In the genomic region with DNA sequence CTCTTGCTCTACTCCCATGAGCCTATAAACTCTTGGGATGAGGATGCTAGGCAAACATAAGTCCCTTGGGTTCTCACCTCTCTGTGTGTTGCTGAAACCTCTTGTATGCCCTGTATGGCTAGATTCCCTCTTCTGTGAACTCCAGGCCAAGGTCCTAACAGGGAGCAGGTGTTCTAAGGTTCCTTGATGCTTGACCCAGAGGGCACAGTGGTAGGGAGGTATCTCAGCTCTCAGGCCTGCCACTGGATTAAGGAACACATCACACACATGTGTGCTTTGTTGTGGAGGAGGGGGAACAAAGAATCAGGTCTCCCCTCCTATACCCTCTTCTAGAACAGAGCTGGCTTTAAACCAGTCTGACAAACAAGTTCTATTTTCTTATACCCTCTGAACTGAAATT, we compare ENCODE assay signal across 8 mouse cellular contexts. TPM values are rescaled to one million over a fixed set of nuclear protein-coding genes. Genes with fewer than 3 reads are reported as not detected.
DNase-seq lines count a peak whose midpoint lies in the region; ATAC-seq and TF ChIP-seq lines count a peak whose summit lies in the region.

Gene Dnal4, minus strand, starts transcription at position 101 of the 400 bp plus-strand sequence.

- no peak for ATAC-seq in forebrain, embryonic 16.5 days
- ATAC-seq in neural tube, embryonic 14.5 days (ENCODE audit: low read depth) = no peak

- H3K27ac ChIP-seq in ES-E14 (ENCODE audit: insufficient read depth, low read depth, low read length, poor library complexity, severe bottlenecking) = no peak within 1 kb of the TSS
- H3K27ac ChIP-seq in forebrain, embryonic 16.5 days (ENCODE audit: low read length) = no peak within 1 kb of the TSS
- H3K27ac ChIP-seq in neural tube, embryonic 14.5 days (ENCODE audit: low read depth, low read length) = no peak within 1 kb of the TSS

- intact Hi-C loops in gastrocnemius, postnatal 36 days (cut with DNase I) = no loop called here

- H3K4me3 ChIP-seq in ES-E14 (ENCODE audit: insufficient read depth in 1 of 2, low read depth in 1 of 2, low read length in 2 of 2, poor library complexity in 1 of 2, severe bottlenecking in 1 of 2) = no peak within 1 kb of the TSS
- H3K4me3 ChIP-seq in forebrain, embryonic 16.5 days (replicated peaks; ENCODE audit: low read length) = no peak within 1 kb of the TSS
- H3K4me3 ChIP-seq in neural tube, embryonic 14.5 days (ENCODE audit: low read depth, low read length) = no peak within 1 kb of the TSS

- H3K27me3 ChIP-seq in forebrain, embryonic 16.5 days (replicated peaks; ENCODE audit: control insufficient read depth, insufficient read depth, low read length) = no peaks in the 10 kb centered on the region; the same call in 1 of the 2 replicates
- H3K27me3 ChIP-seq in neural tube, embryonic 14.5 days (ENCODE audit: control insufficient read depth, insufficient read depth, low read length) = no peaks in the 10 kb centered on the region

- no peak within 1 kb of the TSS for H3K4me2 ChIP-seq in forebrain, embryonic 16.5 days (ENCODE audit: low read length)
- H3K4me2 ChIP-seq in neural tube, embryonic 14.5 days (ENCODE audit: low read depth, low read length) = no peak within 1 kb of the TSS

- H3K9me3 ChIP-seq in ES-E14 (ENCODE audit: control insufficient read depth, insufficient read depth, low read depth, low read length) = no peaks in the 10 kb centered on the region
- no peaks in the 10 kb centered on the region for H3K9me3 ChIP-seq in forebrain, embryonic 16.5 days (ENCODE audit: control insufficient read depth, low read length)
- no peaks in the 10 kb centered on the region for H3K9me3 ChIP-seq in neural tube, embryonic 14.5 days (ENCODE audit: control insufficient read depth, low read length)

- H3K4me1 ChIP-seq in ES-E14 (ENCODE audit: control insufficient read depth in 2 of 2, insufficient read depth in 2 of 2, low read length in 2 of 2, poor library complexity in 1 of 2) = peaks cover 5 to 7% of the 10 kb centered on the region in 2 experiments; a peak in 2 of 4 replicates
- H3K4me1 ChIP-seq in forebrain, embryonic 16.5 days (replicated peaks; ENCODE audit: control insufficient read depth, insufficient read depth, low read length) = peaks cover 17% of the 10 kb centered on the region
- H3K4me1 ChIP-seq in neural tube, embryonic 14.5 days (ENCODE audit: control insufficient read depth, insufficient read depth, low read length) = peaks cover 12% of the 10 kb centered on the region; the same call in 1 of the 2 replicates

- in situ Hi-C loops in ES-E14 (cut with MboI; ENCODE audit: low sequenced_read_pairs in 2 of 2, unreplicated experiment in 2 of 2) = no loop called here

- no peaks in the 10 kb centered on the region for H3K36me3 ChIP-seq in ES-E14 (ENCODE audit: control insufficient read depth, insufficient read depth, low read length, poor library complexity, severe bottlenecking)
- no peaks in the 10 kb centered on the region for H3K36me3 ChIP-seq in forebrain, embryonic 16.5 days (ENCODE audit: control insufficient read depth, insufficient read depth)
- no peaks in the 10 kb centered on the region for H3K36me3 ChIP-seq in neural tube, embryonic 14.5 days (ENCODE audit: control insufficient read depth, insufficient read depth, low read length)

- H3K9ac ChIP-seq in ES-E14 (ENCODE audit: insufficient read depth, low read depth, low read length, poor library complexity, severe bottlenecking) = no peak within 1 kb of the TSS
- no peak within 1 kb of the TSS for H3K9ac ChIP-seq in forebrain, embryonic 16.5 days (replicated peaks; ENCODE audit: low read depth, low read length)
- H3K9ac ChIP-seq in neural tube, embryonic 14.5 days (replicated peaks; ENCODE audit: low read depth, low read length) = no peak within 1 kb of the TSS

- no peak for DNase-seq in gastrocnemius, postnatal 4 days (ENCODE audit: low spot score in 2 of 2)
- DNase-seq in gastrocnemius, postnatal 36 days = no peak
- no peak for DNase-seq in ES-E14 (ENCODE audit: low read depth, low spot score)
- DNase-seq in layer of hippocampus, postnatal 10 days (ENCODE audit: low spot score in 2 of 2) = no peak
- no peak for DNase-seq in right cerebral cortex, postnatal 4 days
- DNase-seq in spleen, postnatal 4 days (ENCODE audit: low spot score in 2 of 2) = no peak

TF ChIP-seq in ES-E14, 5 proteins besides CTCF, POLR2A, EP300 and RAD21:
- TF ChIP-seq CHD2 (IDR thresholded peaks at IDR 0.05; ENCODE audit: low read depth, low read length) (no peak), ZC3H11A (IDR thresholded peaks at IDR 0.05; ENCODE audit: borderline replicate concordance, low read depth, low read length) (no peak), MAFK (IDR thresholded peaks at IDR 0.05; ENCODE audit: insufficient read depth, low read depth, low read length) (no peak), HCFC1 (IDR thresholded peaks at IDR 0.05; ENCODE audit: borderline replicate concordance, insufficient read depth, low read length) (no peak), ZNF384 (IDR thresholded peaks at IDR 0.05; ENCODE audit: low read depth, low read length) (no peak)

RNA-seq across cellular contexts. Expression of gene Dnal4, which starts in this region (rescaled TPM):
- total RNA-seq in gastrocnemius, postnatal 4 days (2021) = 10 to 100 TPM; 19.0 to 19.2 TPM
- 1 to 10 TPM; 4.9 to 6.0 TPM for total RNA-seq in gastrocnemius, postnatal 36 days (2021)
- total RNA-seq in ES-E14 (2012; rRNA removed) = 16.5 and 23.5 TPM in 2 replicates
- polyA plus RNA-seq in forebrain, embryonic 16.5 days (2015; fragmentation: Nextera tagmentation; extraction: Ambion mirVana) = 87.9 and 89.5 TPM in 2 replicates
- total RNA-seq in layer of hippocampus, postnatal 10 days (2021) = 10 to 100 TPM; 31.9 to 33.4 TPM
- polyA plus RNA-seq in neural tube, embryonic 14.5 days (2014; fragmentation: Nextera tagmentation; extraction: Ambion mirVana) = 62.2 and 62.8 TPM in 2 replicates
